Mouse (Mus musculus): ENCODE measurements around the gene Kiz. TPM values are rescaled to one million over a fixed set of nuclear protein-coding genes. Genes with fewer than 3 reads are reported as not detected.

Kiz gene
- total RNA-seq, 1 experiment = 6.3 TPM

DNA sequence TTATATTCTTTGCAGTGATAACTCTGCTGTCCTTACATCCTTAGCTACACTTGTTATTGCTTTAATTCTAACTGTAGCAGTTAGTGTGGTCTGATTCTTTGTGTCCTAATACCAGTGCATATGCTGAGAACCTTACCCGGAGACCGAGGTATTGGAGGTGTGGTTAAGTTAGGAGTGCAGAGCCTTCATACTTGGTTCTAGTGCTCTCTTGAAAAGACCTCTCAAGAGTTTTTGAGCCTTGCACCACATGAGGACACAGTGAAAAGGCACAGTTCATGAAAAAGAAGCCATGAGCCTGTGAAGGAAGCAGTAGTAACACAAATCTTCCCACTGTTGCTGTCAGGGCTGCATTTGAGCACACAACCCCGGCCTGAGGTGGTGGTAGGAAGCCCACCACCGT is 26.0 kb downstream of the Kiz start:
- H3K27ac ChIP-seq (ENCODE audit: insufficient read depth, low read depth, low read length, poor library complexity, severe bottlenecking) = no peak overlapping the region
- no peaks in the 10 kb centered on the region for H3K36me3 ChIP-seq (ENCODE audit: control insufficient read depth, insufficient read depth, low read length, poor library complexity, severe bottlenecking)
- H3K9ac ChIP-seq (ENCODE audit: insufficient read depth, low read depth, low read length, poor library complexity, severe bottlenecking) = no peak overlapping the region
- no peaks in the 10 kb centered on the region for H3K4me1 ChIP-seq (ENCODE audit: control insufficient read depth in 2 of 2, insufficient read depth in 2 of 2, low read length in 2 of 2, poor library complexity in 1 of 2)
- no peak for DNase-seq (ENCODE audit: low read depth, low spot score)
- no peak overlapping the region for H3K4me3 ChIP-seq (ENCODE audit: insufficient read depth in 1 of 2, low read depth in 1 of 2, low read length in 2 of 2, poor library complexity in 1 of 2, severe bottlenecking in 1 of 2)
- TF ChIP-seq ZNF384 (IDR thresholded peaks at IDR 0.05; ENCODE audit: low read depth, low read length) (no peak), CHD2 (IDR thresholded peaks at IDR 0.05; ENCODE audit: low read depth, low read length) (no peak), ZC3H11A (IDR thresholded peaks at IDR 0.05; ENCODE audit: borderline replicate concordance, low read depth, low read length) (no peak), HCFC1 (IDR thresholded peaks at IDR 0.05; ENCODE audit: borderline replicate concordance, insufficient read depth, low read length) (no peak), MAFK (IDR thresholded peaks at IDR 0.05; ENCODE audit: insufficient read depth, low read depth, low read length) (no peak)
- no peaks in the 10 kb centered on the region for H3K9me3 ChIP-seq (ENCODE audit: control insufficient read depth, insufficient read depth, low read depth, low read length)
- in situ Hi-C loops (cut with MboI; ENCODE audit: low sequenced_read_pairs in 2 of 2, unreplicated experiment in 2 of 2) = no loop called here

DNA sequence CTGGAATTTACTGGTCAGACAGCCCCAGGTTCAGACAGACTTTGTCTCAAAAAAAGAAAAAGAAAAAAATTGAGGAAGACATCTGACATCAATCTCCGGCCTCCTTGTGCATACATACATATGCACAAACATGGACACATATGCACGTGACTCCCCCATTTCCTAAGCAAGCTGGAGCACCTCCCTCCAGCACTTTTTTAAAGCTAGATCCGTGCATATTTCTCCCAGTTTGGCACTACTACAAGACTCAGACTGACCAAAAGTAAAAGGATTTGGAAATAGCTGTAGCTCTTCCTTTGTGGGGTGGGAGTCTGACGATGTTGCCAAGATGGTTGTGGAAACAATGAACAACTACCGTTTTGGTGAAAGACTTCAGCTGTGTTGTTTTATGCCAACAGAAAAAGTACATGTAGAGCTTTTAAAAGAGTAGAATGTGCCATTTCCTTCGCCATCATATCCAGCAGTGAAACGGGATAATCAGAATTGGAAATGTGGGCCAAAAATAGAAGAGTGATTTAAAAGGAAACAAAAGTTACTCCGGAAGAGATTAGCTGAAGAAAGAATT is 28.7 kb downstream of the Kiz start:
- Histone ChIP-seq H3K27ac (ENCODE audit: insufficient read depth, low read depth, low read length, poor library complexity, severe bottlenecking) (no peak overlapping the region), H3K4me3 (ENCODE audit: insufficient read depth in 1 of 2, low read depth in 1 of 2, low read length in 2 of 2, poor library complexity in 1 of 2, severe bottlenecking in 1 of 2) (no peak overlapping the region), H3K4me1 (ENCODE audit: control insufficient read depth in 2 of 2, insufficient read depth in 2 of 2, low read length in 2 of 2, poor library complexity in 1 of 2) (no peaks in the 10 kb centered on the region), H3K9me3 (ENCODE audit: control insufficient read depth, insufficient read depth, low read depth, low read length) (no peaks in the 10 kb centered on the region), H3K36me3 (ENCODE audit: control insufficient read depth, insufficient read depth, low read length, poor library complexity, severe bottlenecking) (no peaks in the 10 kb centered on the region), H3K9ac (ENCODE audit: insufficient read depth, low read depth, low read length, poor library complexity, severe bottlenecking) (no peak overlapping the region)
- in situ Hi-C loops (cut with MboI; ENCODE audit: low sequenced_read_pairs in 2 of 2, unreplicated experiment in 2 of 2) = no loop called here
- DNase-seq (ENCODE audit: low read depth, low spot score) = no peak
- no peak for TF ChIP-seq ZNF384 (IDR thresholded peaks at IDR 0.05; ENCODE audit: low read depth, low read length)
- no peak for TF ChIP-seq ZC3H11A (IDR thresholded peaks at IDR 0.05; ENCODE audit: borderline replicate concordance, low read depth, low read length)
- no peak for TF ChIP-seq MAFK (IDR thresholded peaks at IDR 0.05; ENCODE audit: insufficient read depth, low read depth, low read length)
- no peak for TF ChIP-seq CHD2 (IDR thresholded peaks at IDR 0.05; ENCODE audit: low read depth, low read length)
- no peak for TF ChIP-seq HCFC1 (IDR thresholded peaks at IDR 0.05; ENCODE audit: borderline replicate concordance, insufficient read depth, low read length)

DNA sequence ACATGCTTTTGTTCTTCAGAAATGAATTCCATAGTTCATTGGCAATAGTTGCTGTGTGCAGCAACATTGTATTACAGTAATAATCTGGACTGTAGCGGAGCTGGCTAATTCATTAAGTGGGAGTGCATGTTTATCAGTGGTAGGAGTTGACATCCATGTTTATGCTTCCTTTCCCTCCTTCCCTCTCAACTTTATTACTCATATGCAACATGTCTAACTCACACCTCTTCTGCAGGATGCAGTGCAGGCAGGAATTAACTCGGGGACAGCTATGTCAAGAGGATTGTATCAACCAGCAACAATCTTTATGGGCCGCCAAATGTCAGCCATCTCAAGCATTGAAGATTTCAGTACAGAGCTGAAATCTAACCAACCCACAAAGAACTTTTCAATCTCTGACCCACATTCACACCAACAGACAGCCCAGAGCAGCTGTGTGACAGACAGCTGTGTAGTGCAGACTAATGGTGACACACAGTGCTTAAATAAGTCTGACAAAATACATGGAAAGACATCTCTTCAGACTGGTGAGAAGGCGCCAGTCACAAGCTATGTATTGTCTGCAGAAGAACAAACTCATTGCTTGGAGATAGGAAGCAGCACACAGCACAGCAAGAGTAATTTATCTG is 33.2 kb downstream of the Kiz start:
- no peaks in the 10 kb centered on the region for H3K9me3 ChIP-seq (ENCODE audit: control insufficient read depth, insufficient read depth, low read depth, low read length)
- H3K9ac ChIP-seq (ENCODE audit: insufficient read depth, low read depth, low read length, poor library complexity, severe bottlenecking) = no peak overlapping the region
- H3K4me1 ChIP-seq (ENCODE audit: control insufficient read depth in 2 of 2, insufficient read depth in 2 of 2, low read length in 2 of 2, poor library complexity in 1 of 2) = no peaks in the 10 kb centered on the region
- H3K4me3 ChIP-seq (ENCODE audit: insufficient read depth in 1 of 2, low read depth in 1 of 2, low read length in 2 of 2, poor library complexity in 1 of 2, severe bottlenecking in 1 of 2) = no peak overlapping the region
- H3K27ac ChIP-seq (ENCODE audit: insufficient read depth, low read depth, low read length, poor library complexity, severe bottlenecking) = no peak overlapping the region
- no peak for TF ChIP-seq ZC3H11A (IDR thresholded peaks at IDR 0.05; ENCODE audit: borderline replicate concordance, low read depth, low read length)
- TF ChIP-seq ZNF384 (IDR thresholded peaks at IDR 0.05; ENCODE audit: low read depth, low read length) = no peak
- TF ChIP-seq MAFK (IDR thresholded peaks at IDR 0.05; ENCODE audit: insufficient read depth, low read depth, low read length) = no peak
- TF ChIP-seq HCFC1 (IDR thresholded peaks at IDR 0.05; ENCODE audit: borderline replicate concordance, insufficient read depth, low read length) = no peak
- no peak for TF ChIP-seq CHD2 (IDR thresholded peaks at IDR 0.05; ENCODE audit: low read depth, low read length)
- H3K36me3 ChIP-seq (ENCODE audit: control insufficient read depth, insufficient read depth, low read length, poor library complexity, severe bottlenecking) = peaks cover 3% of the 10 kb centered on the region; the same call in 1 of the 2 replicates
- DNase-seq (ENCODE audit: low read depth, low spot score) = no peak
- in situ Hi-C loops (cut with MboI; ENCODE audit: low sequenced_read_pairs in 2 of 2, unreplicated experiment in 2 of 2) = no loop called here

DNA sequence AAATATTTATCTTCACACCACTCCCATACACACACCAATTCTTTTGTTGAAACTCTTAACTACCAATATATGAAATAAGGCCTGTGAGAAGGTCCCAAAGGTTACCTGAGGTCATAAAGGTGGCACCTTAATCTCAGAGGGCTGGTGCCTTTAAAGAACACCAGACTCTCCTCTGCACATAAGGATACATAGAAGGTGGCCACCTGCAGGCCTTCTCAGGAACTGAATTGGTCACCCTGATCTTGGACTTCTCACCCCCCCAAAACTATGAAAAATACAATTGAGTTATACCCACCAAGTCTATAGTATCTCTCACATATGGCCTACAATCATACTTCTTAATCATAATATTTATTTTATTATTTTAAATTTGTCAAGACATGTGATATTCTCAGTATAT is 43.3 kb downstream of the Kiz start:
- no peak for DNase-seq (ENCODE audit: low read depth, low spot score)
- in situ Hi-C loops (cut with MboI; ENCODE audit: low sequenced_read_pairs in 2 of 2, unreplicated experiment in 2 of 2) = no loop called here
- H3K36me3 ChIP-seq (ENCODE audit: control insufficient read depth, insufficient read depth, low read length, poor library complexity, severe bottlenecking) = no peaks in the 10 kb centered on the region
- H3K4me3 ChIP-seq (ENCODE audit: insufficient read depth in 1 of 2, low read depth in 1 of 2, low read length in 2 of 2, poor library complexity in 1 of 2, severe bottlenecking in 1 of 2) = no peak overlapping the region
- H3K4me1 ChIP-seq (ENCODE audit: control insufficient read depth in 2 of 2, insufficient read depth in 2 of 2, low read length in 2 of 2, poor library complexity in 1 of 2) = no peaks in the 10 kb centered on the region
- no peak overlapping the region for H3K9ac ChIP-seq (ENCODE audit: insufficient read depth, low read depth, low read length, poor library complexity, severe bottlenecking)
- no peaks in the 10 kb centered on the region for H3K9me3 ChIP-seq (ENCODE audit: control insufficient read depth, insufficient read depth, low read depth, low read length)
- no peak overlapping the region for H3K27ac ChIP-seq (ENCODE audit: insufficient read depth, low read depth, low read length, poor library complexity, severe bottlenecking)
- TF ChIP-seq CHD2 (IDR thresholded peaks at IDR 0.05; ENCODE audit: low read depth, low read length) (no peak), MAFK (IDR thresholded peaks at IDR 0.05; ENCODE audit: insufficient read depth, low read depth, low read length) (no peak), ZNF384 (IDR thresholded peaks at IDR 0.05; ENCODE audit: low read depth, low read length) (no peak), ZC3H11A (IDR thresholded peaks at IDR 0.05; ENCODE audit: borderline replicate concordance, low read depth, low read length) (no peak), HCFC1 (IDR thresholded peaks at IDR 0.05; ENCODE audit: borderline replicate concordance, insufficient read depth, low read length) (no peak)

All from ES-E14 (cell line).